Mouse (Mus musculus) gastrocnemius, postnatal 36 days (tissue): ENCODE results near the gene Uxs1. TPM values are rescaled to one million over a fixed set of nuclear protein-coding genes. Genes with fewer than 3 reads are reported as not detected.

Experiments
- DNase-seq, 2 experiments: peaks; one replicate each; pipeline ENCODE4 v3.0.0; 2022
- intact Hi-C: fragments of 180-260 bp; cut with DNase I; formaldehyde crosslinking; loops from one replicate; pipeline ENCODE4 v1.15.1; 2025
- total RNA-seq, 2 experiments: library from RNA; stranded (reverse); gene quantifications; 2 replicates each; pipeline ENCODE4 v1.2.3; 2021

Gene Uxs1
- total RNA-seq, 2 experiments from 2014 or later = 10.2 to 10.4 TPM

DNA sequence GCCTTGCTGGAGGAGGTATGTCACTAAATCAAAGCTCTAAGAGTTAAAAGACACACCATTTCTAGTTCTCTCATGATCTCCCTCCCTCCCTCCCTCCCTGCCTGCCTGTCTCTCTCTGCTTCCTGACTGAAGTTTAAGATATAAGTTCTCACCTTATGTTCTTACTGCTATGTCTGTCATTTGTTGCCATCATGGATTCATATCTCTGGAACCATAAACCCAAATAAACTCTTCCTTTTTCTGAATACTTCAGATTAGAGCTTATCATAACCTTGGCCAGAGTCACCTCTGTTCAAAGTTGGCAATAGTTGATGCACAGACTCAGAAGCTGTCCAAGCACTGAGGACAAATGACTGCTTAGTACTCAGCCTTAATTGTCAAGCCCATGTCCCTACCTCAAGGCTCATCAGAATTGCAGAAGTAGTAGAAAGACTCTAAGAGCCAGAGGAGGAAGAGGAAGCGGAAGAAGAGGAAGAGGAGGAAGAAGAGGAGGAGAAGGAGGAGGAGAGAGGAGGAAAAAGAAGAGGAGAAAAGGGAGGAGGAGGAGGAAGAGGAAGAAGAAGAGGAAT is 23.6 kb downstream of the Uxs1 start:
- no peak for DNase-seq

DNA sequence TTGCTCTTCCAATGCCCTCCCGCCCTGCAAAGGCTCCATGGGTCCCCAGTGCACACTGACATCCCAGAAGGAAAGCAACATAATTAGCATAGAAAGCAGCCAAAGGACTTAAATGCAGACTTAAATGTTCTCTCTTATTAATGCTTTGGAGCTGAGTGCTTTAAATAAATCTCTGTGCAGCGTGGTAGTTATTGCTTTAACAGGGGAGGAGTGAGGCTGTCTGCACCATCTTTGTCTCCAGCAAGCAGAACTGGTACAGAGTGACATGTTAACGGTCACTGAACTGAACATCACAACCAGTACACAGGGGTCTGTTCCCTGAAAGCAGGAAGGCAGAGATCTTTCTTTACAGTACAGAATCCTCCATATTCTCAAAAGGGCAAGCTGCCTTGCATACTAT is 29.6 kb downstream of the Uxs1 start:
- intact Hi-C loops = no loop called here
- DNase-seq = no peak

More for the DNA sequence above, 23.6 kb downstream of the Uxs1 start:
- intact Hi-C loops = no loop called here

GRCm38 (mm10) chr1:43789765-43790164 is 37.8 kb downstream of the Uxs1 start:
- DNase-seq = no peak
- intact Hi-C loops = no loop called here

DNA sequence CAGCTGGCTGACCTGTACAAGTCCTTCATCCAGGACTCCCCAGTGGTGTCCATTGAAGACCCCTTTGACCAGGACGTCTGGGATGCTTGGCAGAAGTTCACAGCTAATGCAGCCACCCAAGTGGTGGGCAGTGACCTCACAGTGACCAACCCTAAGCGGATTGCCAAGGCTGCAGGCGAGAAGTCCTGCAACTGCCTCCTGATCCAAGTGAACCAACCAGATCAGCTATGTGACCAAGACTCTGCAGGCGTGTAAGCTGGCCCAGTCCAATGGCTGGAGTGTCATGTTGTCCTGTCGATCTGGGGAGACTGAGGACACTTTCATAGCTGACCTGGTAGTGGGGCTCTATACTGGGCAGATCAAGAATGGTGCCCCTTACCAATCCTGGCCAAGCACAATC is 40.9 kb downstream of the Uxs1 start:
- intact Hi-C loops = no loop called here
- DNase-seq = no peak

- no peak for DNase-seq
- intact Hi-C loops = no loop called here
These were observed 42.3 kb downstream of the Uxs1 start for GRCm38 (mm10) chr1:43785316-43785715.

DNA sequence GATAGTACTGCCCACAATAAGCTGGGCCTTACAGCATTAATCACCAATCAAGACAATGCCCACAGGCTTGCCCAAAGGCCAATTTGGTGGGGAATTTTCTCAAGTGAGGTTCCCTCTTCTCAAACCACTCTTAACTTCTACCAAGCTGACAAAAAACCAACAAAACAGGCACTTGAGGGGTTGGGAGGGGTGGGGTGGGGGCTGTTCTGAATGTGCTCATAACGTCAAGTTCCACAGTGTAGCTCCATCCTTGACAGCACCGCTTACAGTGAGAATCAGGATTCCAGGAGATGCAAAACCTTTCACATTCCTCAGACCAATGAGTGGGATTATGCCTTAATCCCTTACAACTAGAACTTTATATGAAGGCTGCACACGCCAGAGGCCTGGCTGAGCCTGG is 44.4 kb downstream of the Uxs1 start:
- no peak for DNase-seq
- intact Hi-C loops = no loop called here

- intact Hi-C loops = no loop called here
- DNase-seq = no peak
These were observed 44.9 kb downstream of the Uxs1 start for GRCm38 (mm10) chr1:43782680-43783079.

DNA sequence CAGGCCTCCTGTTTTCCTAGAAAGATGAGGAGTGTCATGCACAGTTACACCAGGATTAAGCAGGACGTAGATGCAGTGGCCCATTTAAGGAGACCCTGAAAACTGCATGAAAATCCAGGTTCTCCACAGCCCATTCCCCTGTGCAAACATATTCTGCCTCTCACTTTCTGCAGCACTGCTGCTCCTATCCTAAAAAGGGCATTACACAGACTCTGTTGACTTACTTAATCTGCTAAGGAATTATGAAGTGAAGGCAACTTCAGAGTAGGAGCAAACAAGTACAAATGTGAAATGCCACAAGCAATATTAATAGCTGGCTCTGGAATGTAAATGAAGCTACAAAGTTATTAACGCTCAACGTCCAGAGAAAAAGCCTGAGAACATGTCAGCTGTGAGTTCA is 45.9 kb downstream of the Uxs1 start:
- DNase-seq = no peak
- intact Hi-C loops = no loop called here

DNA sequence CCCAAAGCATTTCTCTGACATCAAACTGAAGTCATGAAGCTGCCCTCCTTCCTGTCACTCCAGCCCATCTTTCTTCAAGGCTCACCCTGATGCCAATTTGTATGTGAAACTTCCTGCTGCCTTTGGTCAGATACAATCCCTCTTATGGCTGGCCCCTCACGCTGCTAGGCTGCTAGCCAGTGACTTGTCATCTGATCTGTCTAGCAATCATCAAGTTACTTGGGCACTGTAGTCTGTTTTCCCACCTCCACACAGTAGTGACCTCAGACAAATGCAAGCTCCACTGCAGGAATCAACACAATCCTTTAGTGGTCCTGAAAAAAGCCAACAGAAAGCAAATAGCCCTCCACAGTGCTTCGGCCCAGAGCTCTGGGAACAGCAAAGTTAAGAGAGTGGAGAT is 46.4 kb downstream of the Uxs1 start:
- intact Hi-C loops = no loop called here
- DNase-seq = no peak

DNA sequence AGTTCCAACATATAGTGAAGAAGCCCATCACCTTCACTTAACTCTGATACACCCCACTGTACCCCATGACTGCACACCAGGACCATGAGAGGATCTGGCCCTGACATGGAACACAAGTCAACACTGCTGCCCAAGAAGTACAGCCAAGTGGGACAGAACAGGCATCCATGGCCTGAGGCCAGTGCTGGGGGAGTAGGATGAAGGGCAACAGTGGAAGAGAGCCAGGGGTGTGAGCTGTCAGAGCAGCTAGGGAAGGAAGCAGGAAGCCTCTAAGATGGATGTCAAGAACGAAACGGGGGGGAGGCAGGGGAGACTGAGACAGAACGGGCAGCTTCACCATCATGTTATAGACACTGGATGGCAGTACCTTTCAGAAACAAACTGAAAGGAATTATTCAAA is 51.5 kb downstream of the Uxs1 start:
- intact Hi-C loops = no loop called here

DNA sequence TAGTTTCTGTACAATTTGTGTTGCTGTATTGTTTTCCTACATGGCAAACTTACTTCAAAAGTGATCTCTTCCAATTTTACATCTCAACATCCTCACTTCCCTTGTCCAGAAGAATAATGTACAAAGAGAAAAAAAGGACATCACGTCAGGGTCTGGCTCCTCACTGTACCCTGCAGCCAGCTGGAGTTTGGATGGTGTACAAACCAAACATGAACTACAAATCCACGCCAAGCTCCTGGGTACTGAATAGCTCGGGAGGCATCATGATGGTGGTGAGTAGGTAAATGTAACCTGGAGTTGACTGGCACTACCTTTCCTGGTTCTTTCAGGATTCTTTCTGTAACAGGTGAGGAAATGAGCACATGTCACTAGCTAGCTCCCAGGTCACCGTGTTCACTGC is 53.5 kb downstream of the Uxs1 start:
- no peak for DNase-seq
- intact Hi-C loops = no loop called here

More for the DNA sequence above, 51.5 kb downstream of the Uxs1 start:
- peak in 1 of 2 experiments; percentile 5 for DNase-seq

GRCm38 (mm10) chr1:43772694-43773093 is 54.9 kb downstream of the Uxs1 start:
- intact Hi-C loops = no loop called here
- DNase-seq = no peak

DNA sequence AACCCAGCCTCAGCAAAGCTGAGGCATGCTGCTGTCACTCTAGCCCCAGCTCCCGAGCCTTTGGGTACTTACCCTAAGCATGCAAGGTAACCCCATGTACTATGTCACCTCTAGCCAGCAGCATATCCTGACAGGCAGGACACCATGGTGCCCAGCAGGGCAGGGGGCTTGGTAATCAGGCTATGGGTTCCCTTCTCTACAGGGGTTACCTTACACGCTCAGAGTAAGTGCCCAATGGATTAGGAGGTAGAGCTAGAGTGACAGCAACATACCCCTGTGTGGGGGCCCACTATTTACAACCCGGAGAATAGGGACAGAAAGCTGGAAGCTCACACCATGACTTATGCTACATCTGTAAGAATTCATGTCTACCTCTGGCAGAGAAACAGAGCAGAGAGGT is 57.6 kb downstream of the Uxs1 start:
- no peak for DNase-seq
- intact Hi-C loops = no loop called here

GRCm38 (mm10) chr1:43769348-43769747 is 58.3 kb downstream of the Uxs1 start:
- intact Hi-C loops = no loop called here
- no peak for DNase-seq

- DNase-seq = no peak
- intact Hi-C loops = no loop called here
These were observed 59.1 kb downstream of the Uxs1 start for GRCm38 (mm10) chr1:43768385-43768990.

DNA sequence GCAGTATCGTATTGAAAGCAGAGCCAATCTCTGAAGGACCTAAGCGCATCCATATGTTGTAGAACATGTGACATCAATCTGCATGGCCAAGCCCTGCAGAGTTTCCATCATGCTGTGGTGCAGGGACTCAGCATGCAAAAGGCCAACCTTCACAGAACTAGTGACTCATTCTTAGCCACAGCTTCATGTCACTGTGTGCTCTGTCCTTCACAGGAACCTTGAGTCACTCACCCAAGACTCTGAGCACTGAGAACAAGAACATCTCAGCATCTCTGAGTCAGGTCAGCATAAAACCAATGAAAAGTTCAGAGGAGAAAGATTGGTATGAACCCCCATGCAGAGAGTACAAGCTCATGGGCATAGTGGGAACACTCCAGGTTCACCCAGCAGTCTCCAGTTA is 61.3 kb downstream of the Uxs1 start:
- DNase-seq = no peak
- intact Hi-C loops = no loop called here

DNA sequence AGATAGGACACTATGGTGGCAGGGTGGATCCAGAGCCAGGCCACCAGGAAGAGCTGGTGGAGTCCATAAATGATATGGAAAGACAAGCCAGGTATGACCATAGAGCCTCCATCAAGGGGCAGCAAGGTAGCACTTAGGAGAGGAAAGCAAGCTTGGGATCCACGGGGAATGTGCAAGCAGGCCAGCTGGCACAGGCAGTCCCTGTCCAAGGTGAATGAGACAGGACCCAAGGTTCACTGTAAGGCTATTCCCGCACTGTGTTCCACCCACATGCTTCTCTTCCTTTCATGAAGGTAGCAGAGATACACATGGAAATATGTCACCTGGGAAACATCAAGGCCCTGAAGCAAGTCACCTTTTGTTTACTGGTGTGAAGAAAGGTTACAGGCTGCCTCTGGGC is 63.1 kb downstream of the Uxs1 start:
- DNase-seq = no peak
- intact Hi-C loops = loop anchor here (5.0 kb wide), 2 partner anchors 283 to 298 kb away; partner anchors contain the start of gene Gm8251

- intact Hi-C loops = loop anchor here (5.0 kb wide), 2 partner anchors 287 to 302 kb away; partner anchors contain the start of gene Gm8251
- DNase-seq = no peak
These were observed 67.5 kb downstream of the Uxs1 start for GRCm38 (mm10) chr1:43760085-43760484.

DNA sequence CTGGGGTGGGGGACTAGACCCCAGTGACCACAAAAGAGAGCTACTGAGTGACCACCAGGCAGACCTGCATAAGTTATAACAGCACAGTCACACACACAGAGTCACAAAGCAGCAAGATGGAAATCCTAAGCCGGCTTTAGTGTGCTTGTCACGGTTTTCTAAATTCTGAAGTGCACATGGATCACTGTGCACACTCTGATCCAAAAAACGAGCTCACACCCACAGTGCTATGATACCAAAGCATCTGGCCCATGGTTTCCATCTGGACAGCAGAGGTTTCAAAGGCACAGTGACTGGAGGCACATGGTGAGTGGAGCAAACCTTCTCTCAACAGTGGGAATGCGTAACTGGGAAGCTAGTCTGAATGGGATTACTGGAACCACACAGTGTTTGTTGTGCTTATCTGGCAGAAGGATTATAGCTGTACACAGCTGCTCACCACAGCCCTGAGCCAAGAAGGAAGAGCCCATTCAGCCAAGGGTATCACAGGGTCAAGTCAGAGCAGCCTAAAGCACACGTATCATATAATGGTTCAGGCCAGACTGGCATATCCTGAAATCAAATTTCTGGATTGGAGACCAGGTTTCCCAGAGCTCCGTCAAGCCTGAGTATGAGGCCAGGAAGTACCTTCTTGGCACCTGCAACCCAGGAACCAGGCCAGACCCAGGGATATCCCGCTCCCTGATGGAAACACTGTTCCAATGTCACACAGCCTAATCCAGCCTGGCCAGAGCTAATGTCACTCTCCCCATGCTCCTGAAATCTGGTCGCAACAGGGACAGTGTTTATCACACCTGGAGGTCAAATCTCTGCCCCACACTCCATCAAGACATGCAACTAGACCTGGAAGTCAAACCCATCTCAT is 72.9 kb downstream of the Uxs1 start:
- no peak for DNase-seq
- intact Hi-C loops = loop anchor here (5.0 kb wide), 1 partner anchor 143 kb away; no protein-coding TSS in a partner anchor

DNA sequence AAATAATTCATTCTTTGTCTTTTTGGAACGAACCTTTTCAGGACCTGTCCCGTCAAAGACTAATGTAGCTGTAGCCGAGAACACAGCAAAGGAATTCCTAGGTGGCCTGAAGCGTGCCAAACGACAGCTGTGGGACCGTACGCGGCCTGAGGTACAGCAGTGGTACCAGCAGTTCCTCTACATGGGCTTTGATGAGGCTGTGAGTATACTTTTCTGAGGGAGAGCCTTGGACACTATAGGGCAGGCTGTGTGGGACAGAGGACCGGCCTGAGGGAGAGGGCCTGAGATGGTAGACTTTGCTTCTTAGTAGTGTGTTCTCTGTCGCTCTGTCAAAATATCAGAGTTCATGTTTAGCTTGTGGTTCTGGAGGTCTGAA is 89.1 kb downstream of the Uxs1 start:
- DNase-seq = no peak
- intact Hi-C loops = loop anchor here (5.0 to 10.0 kb wide), 2 partner anchors 436 to 594 kb away; no protein-coding TSS in a partner anchor

DNA sequence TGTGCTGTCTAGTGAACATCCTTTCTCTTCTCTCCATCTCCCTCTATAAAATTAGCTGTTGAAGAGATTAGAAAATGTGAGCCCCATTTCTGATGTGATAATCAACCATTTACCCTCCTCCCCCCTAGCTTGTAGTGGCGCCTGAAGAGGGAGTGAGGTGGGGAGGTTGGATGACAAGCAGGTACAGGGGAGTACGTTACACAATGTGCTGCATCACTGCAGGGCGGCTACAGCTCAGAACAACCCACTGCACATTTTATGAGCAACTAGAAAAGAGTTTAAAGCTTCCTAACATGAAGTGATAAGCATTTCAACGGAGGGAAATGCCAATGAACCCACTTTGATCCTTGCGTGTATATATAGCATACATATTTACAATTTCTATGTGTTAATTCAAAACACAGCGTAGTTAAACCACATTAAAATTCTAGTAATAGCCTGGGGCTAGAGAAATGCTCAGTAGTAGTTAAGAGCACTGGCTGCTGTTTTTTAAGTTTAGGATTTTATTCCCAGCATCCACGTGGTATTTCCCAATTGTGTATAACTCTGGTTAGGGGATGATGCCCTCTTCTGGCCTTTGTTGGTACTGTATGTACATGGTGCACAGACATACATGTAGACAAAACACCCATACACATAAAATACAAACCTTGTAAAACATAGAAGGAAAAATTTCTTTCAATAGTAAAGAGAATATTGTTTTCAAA is 89.6 kb downstream of the Uxs1 start:
- DNase-seq = no peak

More for the DNA sequence above, 89.6 kb downstream of the Uxs1 start:
- intact Hi-C loops = loop anchor here (5.0 to 10.0 kb wide), 2 partner anchors 436 to 593 kb away; no protein-coding TSS in a partner anchor
